Mouse (Mus musculus): ENCODE data around the gene Sugt1. TPM values are rescaled to one million over a fixed set of nuclear protein-coding genes. Genes with fewer than 3 reads are reported as not detected.

Sugt1 gene
- polyA plus RNA-seq (2015; fragmentation: Nextera tagmentation; extraction: Ambion mirVana), result 139 and 148 TPM in 2 replicates

DNA sequence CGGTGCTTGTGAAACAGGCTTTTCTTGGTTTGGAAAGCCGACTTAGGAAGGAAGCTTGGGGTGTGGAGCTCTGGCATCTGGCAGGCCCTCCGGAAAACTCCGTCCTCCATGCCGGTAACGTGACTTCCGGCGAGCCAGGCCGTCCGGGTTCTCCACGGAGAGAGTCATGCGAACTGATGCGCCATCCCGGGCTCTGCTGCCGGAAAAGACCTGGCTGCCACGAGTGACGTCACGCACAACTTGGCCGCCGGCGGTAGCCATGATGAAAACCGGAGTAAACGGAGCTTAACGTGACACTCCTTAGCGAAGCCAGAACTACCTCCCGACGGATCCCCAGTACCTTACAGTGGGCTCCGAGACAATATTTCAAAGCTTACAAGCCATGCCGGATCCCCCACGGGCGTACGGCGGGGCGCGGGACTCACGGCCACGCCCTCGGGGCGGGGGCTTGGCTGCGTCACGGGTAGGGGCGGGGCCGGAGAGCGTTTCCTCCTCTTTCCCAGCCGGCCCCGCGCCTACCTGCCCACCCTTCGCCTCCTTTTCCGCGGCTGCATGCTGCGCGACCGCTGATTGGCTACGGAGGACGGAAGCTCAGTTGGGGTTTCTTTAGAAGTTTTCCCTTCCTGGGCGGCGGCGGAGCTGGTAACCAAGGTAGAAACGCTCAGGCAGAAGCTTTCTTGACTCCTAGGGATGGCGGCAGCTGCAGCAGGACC is at the start of gene Sugt1:
TSS of gene Sugt1 (plus strand) at position 553 of the 713 bp plus-strand sequence.
- Histone ChIP-seq H3K4me1 (peaks cover 20% of the 10 kb centered on the region), H3K9me3 (no peaks in the 10 kb centered on the region), H3K4me2 (replicated peaks) (peak within 1 kb of the TSS; percentile 84), H3K4me3 (peak within 1 kb of the TSS; percentile 71), H3K36me3 (peaks cover 7% of the 10 kb centered on the region), H3K27me3 (no peaks in the 10 kb centered on the region), H3K27ac (peak within 1 kb of the TSS; percentile 95), H3K9ac (peak within 1 kb of the TSS; percentile 76)
- ATAC-seq (ENCODE audit: low FRiP score, low read depth), result peak; percentile 99
- WGBS, result under 1% methylated on average over 60 of the region's 60 CpGs

DNA sequence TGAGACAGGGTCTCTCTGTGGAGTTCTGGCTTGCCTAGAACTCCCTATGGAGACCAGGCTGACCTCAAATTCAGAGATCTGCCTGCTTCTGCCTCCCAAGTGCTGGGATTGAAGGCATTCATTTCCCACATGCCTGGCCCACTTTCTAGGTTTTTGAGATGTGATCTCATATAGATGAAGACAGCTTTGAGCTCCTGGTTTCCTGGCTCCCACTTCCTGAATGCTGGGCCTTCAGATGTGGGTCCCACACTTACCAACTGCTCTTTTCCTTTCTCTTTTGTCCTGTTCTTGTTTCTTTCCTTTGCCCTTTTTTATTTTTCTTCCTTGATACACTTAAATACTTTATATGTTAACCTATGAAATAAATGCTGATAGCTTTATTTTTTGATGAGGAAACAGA is 49.6 kb upstream of the Sugt1 start:
- Histone ChIP-seq H3K4me3 (no peak overlapping the region), H3K9ac (no peak overlapping the region), H3K9me3 (no peaks in the 10 kb centered on the region), H3K27me3 (no peaks in the 10 kb centered on the region), H3K4me2 (replicated peaks) (no peak overlapping the region), H3K4me1 (no peaks in the 10 kb centered on the region), H3K36me3 (no peaks in the 10 kb centered on the region), H3K27ac (no peak overlapping the region)
- ATAC-seq (ENCODE audit: low FRiP score, low read depth), result no peak

DNA sequence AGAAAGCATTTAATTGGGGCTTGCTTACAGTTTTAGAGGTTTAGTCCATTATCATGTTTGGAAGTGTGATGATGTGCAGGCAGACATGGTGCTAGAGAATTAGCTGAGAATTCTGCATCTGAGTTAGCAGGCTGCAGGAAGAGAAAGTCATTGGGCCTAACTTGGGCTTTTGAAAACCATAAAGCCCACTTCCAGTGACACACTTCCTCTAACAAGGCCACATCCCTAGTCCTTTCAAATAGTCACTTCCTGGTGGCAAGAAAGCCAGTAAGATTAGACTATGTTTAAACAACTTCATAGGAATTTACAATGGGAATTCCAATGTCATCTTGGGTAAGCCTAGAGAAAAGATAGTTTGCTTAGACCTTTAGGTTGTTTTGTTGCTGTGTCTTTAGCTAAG is 45.9 kb upstream of the Sugt1 start:
- Histone ChIP-seq H3K27me3 (no peaks in the 10 kb centered on the region), H3K4me2 (replicated peaks) (no peak overlapping the region), H3K27ac (no peak overlapping the region), H3K4me3 (no peak overlapping the region), H3K36me3 (no peaks in the 10 kb centered on the region), H3K4me1 (no peaks in the 10 kb centered on the region), H3K9ac (no peak overlapping the region), H3K9me3 (no peaks in the 10 kb centered on the region)
- ATAC-seq (ENCODE audit: low FRiP score, low read depth), result no peak

DNA sequence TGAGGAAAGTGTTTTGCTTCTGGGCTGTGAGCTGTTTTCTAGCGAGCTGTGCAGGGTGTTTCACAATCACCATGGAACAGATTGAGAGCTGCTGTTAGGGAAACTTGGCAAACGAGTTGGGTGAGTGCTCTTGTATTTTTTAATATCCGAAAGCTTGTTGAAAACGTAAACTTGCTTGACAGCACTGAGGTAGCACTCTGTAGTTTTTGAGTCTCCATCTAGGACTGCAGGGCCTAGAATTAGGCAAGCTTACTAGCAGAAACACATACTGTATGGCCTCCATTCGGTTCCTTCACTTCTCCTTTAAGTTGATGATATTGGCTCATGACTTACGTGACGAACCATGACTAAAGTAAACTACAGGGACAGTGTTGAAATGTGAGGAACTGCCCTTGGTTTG is 38.1 kb upstream of the Sugt1 start:
- 71% methylated on average over 7 of the region's 7 CpGs for WGBS
- Histone ChIP-seq H3K4me3 (no peak overlapping the region), H3K9ac (no peak overlapping the region), H3K9me3 (0 out of 2 replicates have a peak, but pooled peaks cover 4% of the 10 kb centered on the region), H3K27me3 (no peaks in the 10 kb centered on the region), H3K4me1 (no peaks in the 10 kb centered on the region), H3K4me2 (replicated peaks) (no peak overlapping the region), H3K27ac (no peak overlapping the region), H3K36me3 (no peaks in the 10 kb centered on the region)
- ATAC-seq (ENCODE audit: low FRiP score, low read depth), result no peak

DNA sequence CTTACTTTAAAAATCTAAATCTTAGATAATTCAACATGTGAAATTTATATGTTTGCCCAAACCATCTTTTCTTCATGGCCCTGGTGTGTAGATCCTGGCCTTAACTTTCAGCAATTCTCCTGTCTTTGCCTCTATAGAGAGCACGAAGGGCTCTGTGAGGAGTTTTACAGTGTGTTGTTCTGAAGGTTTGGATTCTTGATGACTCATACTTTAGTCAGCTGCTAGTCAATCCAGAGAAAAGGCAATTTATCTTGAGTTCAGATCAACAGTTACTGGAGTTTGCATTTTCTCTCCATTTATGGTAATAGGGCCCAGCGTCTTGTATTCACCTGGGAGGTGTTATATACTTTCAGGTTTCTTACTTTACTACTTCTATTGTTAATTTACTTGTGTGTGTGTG is 35.6 kb upstream of the Sugt1 start:
- no peak overlapping the region for H3K27ac ChIP-seq
- H3K4me1 ChIP-seq, result no peaks in the 10 kb centered on the region
- 79% methylated on average over 2 of the region's 2 CpGs for WGBS
- no peaks in the 10 kb centered on the region for H3K36me3 ChIP-seq
- no peak for ATAC-seq (ENCODE audit: low FRiP score, low read depth)
- no peak overlapping the region for H3K4me3 ChIP-seq
- no peak overlapping the region for H3K4me2 ChIP-seq (replicated peaks)
- H3K27me3 ChIP-seq, result no peaks in the 10 kb centered on the region
- H3K9me3 ChIP-seq, result 0 out of 2 replicates have a peak, but pooled peaks cover 4% of the 10 kb centered on the region
- H3K9ac ChIP-seq, result no peak overlapping the region

DNA sequence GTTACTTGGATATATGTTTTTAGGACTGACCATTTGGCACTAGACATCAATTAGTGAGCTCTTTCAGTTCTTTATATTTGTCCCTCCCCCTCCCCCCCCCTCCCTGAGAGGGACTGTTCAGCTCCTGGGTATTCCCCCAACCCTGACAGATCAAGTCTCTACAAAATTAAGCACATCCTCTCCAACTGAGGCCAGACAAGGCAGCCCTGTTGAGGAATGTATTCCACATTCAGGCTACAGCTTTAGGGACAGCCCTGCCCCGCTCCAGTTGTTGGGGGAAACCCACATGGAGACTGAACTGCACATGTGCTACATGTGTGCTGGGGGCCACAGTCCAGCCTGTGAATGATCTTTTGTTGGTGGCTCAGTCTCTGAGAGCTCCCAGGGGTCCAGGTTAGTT is 34.6 kb upstream of the Sugt1 start:
- no peak overlapping the region for H3K4me2 ChIP-seq (replicated peaks)
- no peak overlapping the region for H3K27ac ChIP-seq
- ATAC-seq (ENCODE audit: low FRiP score, low read depth), result no peak
- no peak overlapping the region for H3K9ac ChIP-seq
- no peaks in the 10 kb centered on the region for H3K36me3 ChIP-seq
- H3K4me1 ChIP-seq, result no peaks in the 10 kb centered on the region
- H3K4me3 ChIP-seq, result no peak overlapping the region
- H3K27me3 ChIP-seq, result no peaks in the 10 kb centered on the region
- WGBS, result 91% methylated on average over 1 of the region's 1 CpGs
- 0 out of 2 replicates have a peak, but pooled peaks cover 4% of the 10 kb centered on the region for H3K9me3 ChIP-seq

DNA sequence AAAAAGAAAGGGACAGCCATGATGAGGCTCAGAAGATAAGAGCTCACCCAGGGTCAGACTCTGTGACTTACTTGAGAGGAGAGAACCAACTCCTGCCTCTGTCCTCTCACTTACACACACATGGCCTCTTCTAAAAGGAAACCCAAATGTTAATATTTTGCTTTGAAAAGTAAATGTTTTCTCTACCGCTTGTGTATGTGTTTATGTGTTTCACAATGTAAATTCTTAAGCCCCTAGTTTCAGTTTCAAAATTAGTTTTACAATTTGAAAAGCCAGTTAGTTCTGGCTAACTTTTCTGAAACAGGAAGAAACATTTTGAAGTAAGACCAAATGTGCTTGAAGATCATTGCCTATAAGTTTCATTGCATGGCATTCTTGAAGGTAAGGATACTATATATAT is 29.7 kb upstream of the Sugt1 start:
- Histone ChIP-seq H3K4me3 (no peak overlapping the region), H3K4me1 (no peaks in the 10 kb centered on the region), H3K4me2 (replicated peaks) (no peak overlapping the region), H3K36me3 (peaks cover 12% of the 10 kb centered on the region), H3K9me3 (0 out of 2 replicates have a peak, but pooled peaks cover 4% of the 10 kb centered on the region), H3K9ac (no peak overlapping the region), H3K27me3 (no peaks in the 10 kb centered on the region), H3K27ac (no peak overlapping the region)
- ATAC-seq (ENCODE audit: low FRiP score, low read depth), result no peak
- WGBS, result 79% methylated on average over 1 of the region's 1 CpGs

DNA sequence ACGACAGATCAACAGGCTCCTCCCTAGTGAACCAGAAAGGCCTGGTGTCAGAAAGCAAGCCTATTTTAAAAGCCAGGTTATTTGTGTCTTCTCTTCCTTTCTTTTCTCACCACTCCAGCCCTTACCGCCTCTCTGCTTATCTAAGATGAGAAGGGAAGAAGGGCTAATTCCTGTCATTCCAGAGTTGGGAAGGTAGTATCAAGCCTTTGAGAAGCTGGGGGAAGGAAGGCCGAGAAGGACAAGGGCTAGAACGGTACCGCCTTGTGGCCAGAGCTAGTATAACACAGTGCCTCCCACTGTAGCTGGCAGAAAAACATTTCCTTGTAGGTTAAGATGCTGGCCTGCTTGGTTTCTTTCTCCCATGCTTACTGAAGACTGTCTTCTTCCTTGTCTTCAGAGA is 24.7 kb upstream of the Sugt1 start:
- WGBS, result 17% methylated on average over 5 of the region's 5 CpGs
- no peaks in the 10 kb centered on the region for H3K9me3 ChIP-seq
- no peaks in the 10 kb centered on the region for H3K4me1 ChIP-seq
- H3K27me3 ChIP-seq, result no peaks in the 10 kb centered on the region
- H3K36me3 ChIP-seq, result peaks cover 16% of the 10 kb centered on the region
- no peak overlapping the region for H3K9ac ChIP-seq
- ATAC-seq (ENCODE audit: low FRiP score, low read depth), result no peak
- no peak overlapping the region for H3K27ac ChIP-seq
- H3K4me2 ChIP-seq (replicated peaks), result no peak overlapping the region
- H3K4me3 ChIP-seq, result no peak overlapping the region

DNA sequence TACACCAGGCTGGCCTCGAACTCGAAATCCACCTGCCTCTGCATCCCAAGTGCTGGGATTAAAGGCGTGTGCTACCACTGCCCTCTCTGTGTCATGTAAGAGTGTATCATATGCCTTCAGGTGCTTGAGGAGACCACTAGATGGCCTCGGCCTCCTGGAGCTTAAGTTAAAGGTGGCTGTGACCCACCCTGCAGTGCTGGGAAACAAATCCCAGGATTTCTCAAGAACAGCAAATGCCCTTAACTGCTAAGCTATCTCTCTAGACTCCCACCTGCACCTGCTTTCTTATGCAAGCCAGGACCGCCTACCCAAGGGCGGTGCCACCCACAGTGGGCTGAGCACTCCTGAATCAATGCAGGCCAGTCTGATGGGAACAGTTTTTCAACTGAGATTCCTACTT is 22.7 kb upstream of the Sugt1 start:
- WGBS, result 65% methylated on average over 6 of the region's 6 CpGs
- H3K4me1 ChIP-seq, result no peaks in the 10 kb centered on the region
- peaks cover 29% of the 10 kb centered on the region for H3K36me3 ChIP-seq
- no peak overlapping the region for H3K27ac ChIP-seq
- H3K4me3 ChIP-seq, result no peak overlapping the region
- no peak for ATAC-seq (ENCODE audit: low FRiP score, low read depth)
- H3K9me3 ChIP-seq, result no peaks in the 10 kb centered on the region
- H3K9ac ChIP-seq, result no peak overlapping the region
- H3K4me2 ChIP-seq (replicated peaks), result no peak overlapping the region
- H3K27me3 ChIP-seq, result no peaks in the 10 kb centered on the region

DNA sequence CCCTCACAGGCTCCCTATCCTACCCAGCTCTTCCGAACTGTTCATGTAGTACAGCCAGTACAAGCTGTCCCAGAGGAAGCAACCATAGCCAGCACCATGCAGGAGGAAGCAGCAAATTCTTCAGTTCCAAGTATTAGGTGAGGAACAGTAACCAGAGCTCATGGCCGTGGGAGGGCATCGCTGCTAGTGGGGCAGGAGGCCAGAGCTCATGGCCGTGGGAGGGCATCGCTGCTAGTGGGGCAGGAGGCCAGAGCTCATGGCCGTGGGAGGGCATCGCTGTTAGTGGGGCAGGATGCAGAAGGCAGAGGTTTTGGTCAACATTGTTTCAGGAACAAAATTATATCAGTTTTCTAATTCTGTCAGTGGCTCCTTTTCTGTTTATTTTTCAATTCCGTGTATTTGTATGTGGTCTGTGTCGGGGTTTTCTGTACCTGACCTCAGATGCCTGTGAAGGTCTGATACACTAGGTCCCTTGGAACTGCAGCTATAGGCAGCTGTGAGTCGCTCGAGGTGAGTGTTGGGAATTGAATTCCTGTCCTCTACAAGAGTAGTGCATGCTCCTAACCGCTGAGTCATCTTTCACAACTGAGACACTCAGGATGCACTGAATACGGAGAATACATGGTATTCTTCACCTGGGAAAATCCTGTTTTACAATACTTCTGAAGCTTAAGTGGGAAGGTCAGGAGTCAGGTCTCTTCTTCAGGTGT is 13.9 kb upstream of the Sugt1 start:
- H3K36me3 ChIP-seq, result peaks cover 28% of the 10 kb centered on the region

DNA sequence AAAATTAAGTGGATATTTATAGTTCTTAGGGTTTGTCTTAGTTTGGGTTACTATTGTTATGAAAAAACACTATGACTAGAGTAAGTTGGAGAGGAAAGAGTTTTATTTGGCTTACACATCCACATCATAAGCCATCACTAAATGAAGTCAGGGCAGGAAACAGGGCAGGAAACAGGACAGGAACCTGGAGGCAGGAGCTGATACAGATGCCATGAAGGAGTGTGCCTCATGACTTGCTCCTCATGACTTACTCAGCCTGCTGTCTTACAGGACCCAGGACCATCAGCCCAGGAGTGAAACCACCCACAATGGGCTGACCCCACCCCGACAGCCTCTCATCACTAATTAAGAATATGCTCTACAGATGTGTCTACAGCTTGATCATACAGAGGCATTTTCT is 13.1 kb upstream of the Sugt1 start:
- 79% methylated on average over 1 of the region's 1 CpGs for WGBS

More for the DNA sequence above, 13.9 kb upstream of the Sugt1 start:
- H3K4me2 ChIP-seq (replicated peaks), result no peak overlapping the region
- no peak for ATAC-seq (ENCODE audit: low FRiP score, low read depth)
- no peaks in the 10 kb centered on the region for H3K9me3 ChIP-seq
- H3K4me3 ChIP-seq, result no peak overlapping the region
- H3K27me3 ChIP-seq, result no peaks in the 10 kb centered on the region
- no peak overlapping the region for H3K27ac ChIP-seq
- 89% methylated on average over 13 of the region's 13 CpGs for WGBS
- H3K9ac ChIP-seq, result no peak overlapping the region
- H3K4me1 ChIP-seq, result no peaks in the 10 kb centered on the region

DNA sequence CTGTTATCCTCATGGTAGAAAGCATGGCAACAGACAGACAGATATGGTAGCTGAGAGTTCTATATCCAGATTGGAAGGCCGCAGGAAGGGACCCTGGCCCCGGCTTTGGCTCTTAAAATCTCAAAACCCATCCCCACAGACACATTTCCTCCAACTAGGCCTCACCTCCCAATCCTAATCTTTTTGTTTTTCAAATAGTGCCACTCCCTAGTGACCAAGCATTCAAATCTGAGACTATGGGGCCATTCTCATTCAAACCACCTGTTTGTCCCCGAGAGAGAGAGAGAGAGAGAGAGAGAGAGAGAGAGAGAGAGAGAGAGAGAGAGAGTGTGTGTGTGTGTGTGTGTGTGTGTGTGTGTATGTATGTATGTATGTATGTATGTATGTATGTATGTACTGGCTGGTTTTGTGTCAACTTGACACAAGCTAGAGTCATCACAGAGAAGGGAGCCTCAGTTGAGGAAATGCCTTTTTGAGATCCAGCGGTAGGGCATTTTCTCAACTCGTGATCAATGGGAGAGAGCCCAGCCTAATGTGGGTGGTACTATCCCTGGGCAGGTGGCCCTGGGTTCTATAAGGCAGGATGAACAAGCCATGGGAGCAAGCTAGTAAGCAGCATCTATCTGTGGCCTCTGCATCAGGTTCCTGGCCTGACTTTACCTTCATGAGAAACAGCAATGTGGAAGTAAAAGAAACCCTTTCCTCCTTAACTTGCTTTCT is 3.8 kb upstream of the Sugt1 start:
- Histone ChIP-seq H3K27ac (no peak overlapping the region), H3K4me1 (peaks cover 11% of the 10 kb centered on the region), H3K36me3 (peaks cover 14% of the 10 kb centered on the region; the same call in 1 of the 2 replicates), H3K9me3 (no peaks in the 10 kb centered on the region), H3K4me2 (replicated peaks) (no peak overlapping the region), H3K9ac (no peak overlapping the region), H3K27me3 (no peaks in the 10 kb centered on the region), H3K4me3 (no peak overlapping the region)
- no peak for ATAC-seq (ENCODE audit: low FRiP score, low read depth)
- WGBS, result 74% methylated on average over 5 of the region's 5 CpGs

More for the DNA sequence above, 13.1 kb upstream of the Sugt1 start:
- H3K9me3 ChIP-seq, result no peaks in the 10 kb centered on the region
- no peaks in the 10 kb centered on the region for H3K4me1 ChIP-seq
- no peak overlapping the region for H3K4me3 ChIP-seq
- H3K36me3 ChIP-seq, result peaks cover 23% of the 10 kb centered on the region
- H3K27me3 ChIP-seq, result no peaks in the 10 kb centered on the region
- H3K4me2 ChIP-seq (replicated peaks), result no peak overlapping the region
- no peak overlapping the region for H3K9ac ChIP-seq
- H3K27ac ChIP-seq, result no peak overlapping the region
- no peak for ATAC-seq (ENCODE audit: low FRiP score, low read depth)
